Mouse (Mus musculus): ENCODE measurements around the gene Pif1. TPM values are rescaled to one million over a fixed set of nuclear protein-coding genes. Genes with fewer than 3 reads are reported as not detected.

Gene Pif1
- polyA plus RNA-seq, 1 experiment from 2014 or later: 11.8 TPM

GRCm38 (mm10) chr9:65629025-65629766, 42.2 kb downstream of the Pif1 start, which contains the start of gene Rbpms2:
Gene Rbpms2, plus strand, starts transcription at chr9:65629648.
- Histone ChIP-seq H3K9ac (peak within 1 kb of the TSS; percentile 91), H3K27ac (replicated peaks) (peak within 1 kb of the TSS; percentile 94), H3K4me2 (peak within 1 kb of the TSS; percentile 91), H3K4me1 (peaks cover 34% of the 10 kb centered on the region), H3K27me3 (replicated peaks) (peaks cover 9% of the 10 kb centered on the region), H3K4me3 (peak within 1 kb of the TSS; percentile 68), H3K9me3 (no peaks in the 10 kb centered on the region), H3K36me3 (no peaks in the 10 kb centered on the region)
- no peak for ATAC-seq (ENCODE audit: extremely low read depth, insufficient number of reproducible peaks, low FRiP score, low TSS enrichment)
- WGBS: 1% methylated on average over 37 of the region's 40 CpGs

- H3K36me3 ChIP-seq: no peaks in the 10 kb centered on the region
- peak; percentile 82; the same call in 1 of the 2 replicates for ATAC-seq (ENCODE audit: extremely low read depth, insufficient number of reproducible peaks, low FRiP score, low TSS enrichment)
- peak overlapping the region; percentile 94 for H3K27ac ChIP-seq (replicated peaks)
- peaks cover 9% of the 10 kb centered on the region for H3K27me3 ChIP-seq (replicated peaks)
- WGBS: under 1% methylated on average over 50 of the region's 83 CpGs
- H3K4me2 ChIP-seq: peak overlapping the region; percentile 91
- peak overlapping the region; percentile 68 for H3K4me3 ChIP-seq
- peaks cover 33% of the 10 kb centered on the region for H3K4me1 ChIP-seq
- peak overlapping the region; percentile 91 for H3K9ac ChIP-seq
- no peaks in the 10 kb centered on the region for H3K9me3 ChIP-seq
These were observed 43.0 kb downstream of the Pif1 start for GRCm38 (mm10) chr9:65629767-65630630.

- H3K4me2 ChIP-seq: peak overlapping the region; percentile 91
- H3K4me1 ChIP-seq: peaks cover 31% of the 10 kb centered on the region
- H3K9ac ChIP-seq: peak overlapping the region; percentile 91
- peak overlapping the region; percentile 68 for H3K4me3 ChIP-seq
- no peaks in the 10 kb centered on the region for H3K36me3 ChIP-seq
- H3K27me3 ChIP-seq (replicated peaks): peaks cover 9% of the 10 kb centered on the region
- peak overlapping the region; percentile 94 for H3K27ac ChIP-seq (replicated peaks)
- H3K9me3 ChIP-seq: no peaks in the 10 kb centered on the region
- peak; percentile 42; the same call in 1 of the 2 replicates for ATAC-seq (ENCODE audit: extremely low read depth, insufficient number of reproducible peaks, low FRiP score, low TSS enrichment)
- whole genome bisulfite sequencing: under 1% methylated on average over 65 of the region's 78 CpGs
These were observed 43.8 kb downstream of the Pif1 start for GRCm38 (mm10) chr9:65630631-65631353.

GRCm38 (mm10) chr9:65631354-65632021, 44.5 kb downstream of the Pif1 start:
- Histone ChIP-seq H3K36me3 (0 out of 2 replicates have a peak, but pooled peaks cover 7% of the 10 kb centered on the region), H3K4me2 (peak overlapping the region; percentile 91), H3K27me3 (replicated peaks) (peaks cover 9% of the 10 kb centered on the region), H3K9ac (peak overlapping the region; percentile 91), H3K4me1 (peaks cover 34% of the 10 kb centered on the region), H3K27ac (replicated peaks) (peak overlapping the region; percentile 94), H3K4me3 (peak overlapping the region; percentile 68), H3K9me3 (no peaks in the 10 kb centered on the region)
- no peak for ATAC-seq (ENCODE audit: extremely low read depth, insufficient number of reproducible peaks, low FRiP score, low TSS enrichment)
- 11% methylated on average over 16 of the region's 16 CpGs for WGBS

GRCm38 (mm10) chr9:65635766-65636165, 48.8 kb downstream of the Pif1 start:
- H3K4me1 ChIP-seq: peaks cover 63% of the 10 kb centered on the region
- WGBS: 66% methylated on average over 1 of the region's 1 CpGs
- no peak for ATAC-seq (ENCODE audit: extremely low read depth, insufficient number of reproducible peaks, low FRiP score, low TSS enrichment)

GRCm38 (mm10) chr9:65636926-65637325, 50.0 kb downstream of the Pif1 start:
- Histone ChIP-seq H3K9ac (no peak overlapping the region), H3K4me1 (peaks cover 71% of the 10 kb centered on the region), H3K36me3 (0 out of 2 replicates have a peak, but pooled peaks cover 7% of the 10 kb centered on the region), H3K4me2 (no peak overlapping the region), H3K9me3 (no peaks in the 10 kb centered on the region), H3K27me3 (replicated peaks) (no peaks in the 10 kb centered on the region), H3K27ac (replicated peaks) (no peak overlapping the region), H3K4me3 (no peak overlapping the region)
- no peak for ATAC-seq (ENCODE audit: extremely low read depth, insufficient number of reproducible peaks, low FRiP score, low TSS enrichment)
- WGBS: 77% methylated on average over 4 of the region's 4 CpGs

More at GRCm38 (mm10) chr9:65635766-65636165, 48.8 kb downstream of the Pif1 start:
- H3K4me2 ChIP-seq: no peak overlapping the region
- H3K36me3 ChIP-seq: 0 out of 2 replicates have a peak, but pooled peaks cover 7% of the 10 kb centered on the region
- no peaks in the 10 kb centered on the region; the same call in 1 of the 2 replicates for H3K27me3 ChIP-seq (replicated peaks)
- no peak overlapping the region for H3K27ac ChIP-seq (replicated peaks)
- no peaks in the 10 kb centered on the region for H3K9me3 ChIP-seq
- no peak overlapping the region for H3K4me3 ChIP-seq
- H3K9ac ChIP-seq: no peak overlapping the region

GRCm38 (mm10) chr9:65639065-65639464, 52.1 kb downstream of the Pif1 start:
- Histone ChIP-seq H3K4me2 (peak overlapping the region; percentile 37), H3K9me3 (no peaks in the 10 kb centered on the region), H3K9ac (peak overlapping the region; percentile 70), H3K4me1 (peaks cover 62% of the 10 kb centered on the region), H3K36me3 (peaks cover 14% of the 10 kb centered on the region), H3K4me3 (no peak overlapping the region), H3K27ac (replicated peaks) (peak overlapping the region; percentile 90), H3K27me3 (replicated peaks) (no peaks in the 10 kb centered on the region)
- 31% methylated on average over 5 of the region's 5 CpGs for WGBS
- no peak for ATAC-seq (ENCODE audit: extremely low read depth, insufficient number of reproducible peaks, low FRiP score, low TSS enrichment)

- Histone ChIP-seq H3K4me3 (no peak overlapping the region), H3K9me3 (no peaks in the 10 kb centered on the region), H3K36me3 (peaks cover 13% of the 10 kb centered on the region), H3K4me2 (peak overlapping the region; percentile 45), H3K27ac (replicated peaks) (peak overlapping the region; percentile 90), H3K27me3 (replicated peaks) (no peaks in the 10 kb centered on the region), H3K9ac (peak overlapping the region; percentile 67), H3K4me1 (peaks cover 80% of the 10 kb centered on the region)
- WGBS: 4% methylated on average over 5 of the region's 5 CpGs
- ATAC-seq (ENCODE audit: extremely low read depth, insufficient number of reproducible peaks, low FRiP score, low TSS enrichment): no peak
These were observed 54.0 kb downstream of the Pif1 start for GRCm38 (mm10) chr9:65640838-65641410.

GRCm38 (mm10) chr9:65641446-65642052, 54.6 kb downstream of the Pif1 start:
- no peaks in the 10 kb centered on the region for H3K9me3 ChIP-seq
- WGBS: 11% methylated on average over 12 of the region's 12 CpGs
- no peak overlapping the region for H3K4me3 ChIP-seq
- H3K27ac ChIP-seq (replicated peaks): peak overlapping the region; percentile 90
- H3K27me3 ChIP-seq (replicated peaks): no peaks in the 10 kb centered on the region
- H3K4me1 ChIP-seq: peaks cover 82% of the 10 kb centered on the region
- H3K9ac ChIP-seq: peak overlapping the region; percentile 60
- no peak for ATAC-seq (ENCODE audit: extremely low read depth, insufficient number of reproducible peaks, low FRiP score, low TSS enrichment)
- H3K36me3 ChIP-seq: peaks cover 8% of the 10 kb centered on the region
- peak overlapping the region; percentile 45 for H3K4me2 ChIP-seq

- H3K4me2 ChIP-seq: no peak overlapping the region
- ATAC-seq (ENCODE audit: extremely low read depth, insufficient number of reproducible peaks, low FRiP score, low TSS enrichment): no peak
- peaks cover 8% of the 10 kb centered on the region for H3K36me3 ChIP-seq
- H3K27ac ChIP-seq (replicated peaks): peak overlapping the region; percentile 90
- H3K4me1 ChIP-seq: peaks cover 88% of the 10 kb centered on the region
- no peak overlapping the region for H3K9ac ChIP-seq
- no peaks in the 10 kb centered on the region for H3K27me3 ChIP-seq (replicated peaks)
- H3K4me3 ChIP-seq: no peak overlapping the region
- H3K9me3 ChIP-seq: no peaks in the 10 kb centered on the region
These were observed 55.6 kb downstream of the Pif1 start for GRCm38 (mm10) chr9:65642546-65642945.

Data from heart, embryonic 13.5 days (tissue).